Mouse (Mus musculus) neural tube, embryonic 13.5 days (tissue): Measurements from ENCODE around the gene Kcnj2. TPM values are rescaled to one million over a fixed set of nuclear protein-coding genes. Genes with fewer than 3 reads are reported as not detected.
A peak's percentile ranks its signal among the peaks of the same experiment; 100 is the strongest.

ENCODE experiments used
- ATAC-seq: fragments of 200-750 bp; cut with Nextera tagmentation; 2 replicates; pipeline ENCODE4 v1.8.0; 2017; ENCODE audit warnings: low read depth, mild to moderate bottlenecking, moderate TSS enrichment, moderate library complexity
- H3K27ac ChIP-seq: fragments of 300-500 bp; sonication (generic); replicated peaks from 2 replicates; pipeline ENCODE4 v1.5.1; 2015; ENCODE audit warnings: moderate library complexity, mild to moderate bottlenecking, inconsistent platforms
- H3K27me3 ChIP-seq: fragments of 300-500 bp; sonication (generic); 2 replicates; pipeline ENCODE4 v1.6.1; 2015; ENCODE audit warnings: mild to moderate bottlenecking, inconsistent platforms
- H3K36me3 ChIP-seq: fragments of 300-500 bp; sonication (generic); 2 replicates; pipeline ENCODE4 v1.6.1; 2015; ENCODE audit warnings: mild to moderate bottlenecking, inconsistent platforms
- H3K4me1 ChIP-seq: fragments of 300-500 bp; sonication (generic); replicated peaks from 2 replicates; pipeline ENCODE4 v1.6.1; 2015; ENCODE audit warnings: inconsistent platforms
- H3K4me2 ChIP-seq: fragments of 300-500 bp; sonication (generic); 2 replicates; pipeline ENCODE4 v1.6.1; 2015; ENCODE audit warnings: inconsistent platforms, mild to moderate bottlenecking, moderate library complexity
- H3K4me3 ChIP-seq: fragments of 300-500 bp; sonication (generic); 2 replicates; pipeline ENCODE4 v1.5.1; 2015; ENCODE audit warnings: mild to moderate bottlenecking, inconsistent platforms
- H3K9ac ChIP-seq: fragments of 300-500 bp; sonication (generic); 2 replicates; pipeline ENCODE4 v1.6.1; 2015; ENCODE audit warnings: moderate library complexity, mild to moderate bottlenecking, inconsistent platforms
- H3K9me3 ChIP-seq: fragments of 300-500 bp; sonication (generic); 2 replicates; pipeline ENCODE4 v1.6.1; 2016; ENCODE audit warnings: inconsistent platforms
- WGBS: fragments of 180-500 bp; shearing (Covaris S2); methylation state at CpG from one replicate; pipeline ENCODE4 v1.1.7; 2015; 5-methylcytosine and 5-hydroxymethylcytosine counted together
- polyA plus RNA-seq: library from polyadenylated mRNA; unstranded; fragments of >200 nt; fragmentation: Nextera tagmentation; extraction: Ambion mirVana; gene quantifications from 2 replicates; pipeline ENCODE4 v1.2.1, GENCODE M21; 2015

The Kcnj2 gene
- polyA plus RNA-seq = 1.1 and 1.2 TPM in 2 replicates

GRCm38 (mm10) chr11:111065635-111066298, at the start of gene Kcnj2:
Gene Kcnj2, plus strand, starts transcription at chr11:111066164.
- peak within 1 kb of the TSS; percentile 69 for H3K4me3 ChIP-seq
- H3K27me3 ChIP-seq = peaks cover 13% of the 10 kb centered on the region
- WGBS = 0% methylated on average over 27 of the region's 28 CpGs
- no peaks in the 10 kb centered on the region for H3K9me3 ChIP-seq
- H3K27ac ChIP-seq = peak within 1 kb of the TSS; percentile 73
- H3K36me3 ChIP-seq = no peaks in the 10 kb centered on the region
- H3K9ac ChIP-seq = peak within 1 kb of the TSS; percentile 72
- peaks cover 34% of the 10 kb centered on the region for H3K4me1 ChIP-seq
- ATAC-seq = peak; percentile 98
- peak within 1 kb of the TSS; percentile 97 for H3K4me2 ChIP-seq

- Histone ChIP-seq H3K4me3 (no peak overlapping the region), H3K4me1 (no peaks in the 10 kb centered on the region), H3K27me3 (no peaks in the 10 kb centered on the region), H3K9ac (no peak overlapping the region), H3K9me3 (no peaks in the 10 kb centered on the region), H3K27ac (no peak overlapping the region), H3K4me2 (no peak overlapping the region), H3K36me3 (no peaks in the 10 kb centered on the region)
- no peak for ATAC-seq
- 96% methylated on average over 3 of the region's 3 CpGs for WGBS
Observed at GRCm38 (mm10) chr11:111016206-111016605, 49.8 kb upstream of the Kcnj2 start.

GRCm38 (mm10) chr11:111020211-111020610, 45.8 kb upstream of the Kcnj2 start:
- H3K9ac ChIP-seq = no peak overlapping the region
- H3K4me2 ChIP-seq = no peak overlapping the region
- 36% methylated on average over 2 of the region's 2 CpGs for WGBS
- H3K4me3 ChIP-seq = no peak overlapping the region
- no peak overlapping the region for H3K27ac ChIP-seq
- H3K4me1 ChIP-seq = peaks cover 9% of the 10 kb centered on the region; the same call in 1 of the 2 replicates
- H3K27me3 ChIP-seq = no peaks in the 10 kb centered on the region
- no peak for ATAC-seq
- H3K9me3 ChIP-seq = no peaks in the 10 kb centered on the region
- no peaks in the 10 kb centered on the region for H3K36me3 ChIP-seq

GRCm38 (mm10) chr11:111022681-111023281, 43.2 kb upstream of the Kcnj2 start:
- Histone ChIP-seq H3K4me3 (no peak overlapping the region), H3K27ac (no peak overlapping the region), H3K27me3 (no peaks in the 10 kb centered on the region), H3K9me3 (no peaks in the 10 kb centered on the region), H3K4me2 (no peak overlapping the region), H3K9ac (no peak overlapping the region), H3K36me3 (no peaks in the 10 kb centered on the region), H3K4me1 (peaks cover 9% of the 10 kb centered on the region; the same call in 1 of the 2 replicates)
- WGBS = 44% methylated on average over 8 of the region's 8 CpGs
- ATAC-seq = 0 out of 2 replicates have a peak, but pooled peaks have one; percentile 50

- no peaks in the 10 kb centered on the region for H3K4me1 ChIP-seq
- no peak overlapping the region for H3K4me3 ChIP-seq
- WGBS = 48% methylated on average over 5 of the region's 5 CpGs
- H3K27ac ChIP-seq = no peak overlapping the region
- no peak overlapping the region for H3K4me2 ChIP-seq
- no peak overlapping the region for H3K9ac ChIP-seq
- ATAC-seq = no peak
- no peaks in the 10 kb centered on the region for H3K9me3 ChIP-seq
- H3K36me3 ChIP-seq = no peaks in the 10 kb centered on the region
- no peaks in the 10 kb centered on the region for H3K27me3 ChIP-seq
Observed at GRCm38 (mm10) chr11:111042175-111042574, 23.8 kb upstream of the Kcnj2 start.

GRCm38 (mm10) chr11:111043298-111043697, 22.7 kb upstream of the Kcnj2 start:
- H3K9me3 ChIP-seq = no peaks in the 10 kb centered on the region
- H3K4me1 ChIP-seq = no peaks in the 10 kb centered on the region
- H3K4me2 ChIP-seq = no peak overlapping the region
- no peak for ATAC-seq
- no peak overlapping the region for H3K27ac ChIP-seq
- H3K9ac ChIP-seq = no peak overlapping the region
- H3K4me3 ChIP-seq = no peak overlapping the region
- no peaks in the 10 kb centered on the region for H3K36me3 ChIP-seq
- WGBS = 78% methylated on average over 4 of the region's 4 CpGs
- no peaks in the 10 kb centered on the region for H3K27me3 ChIP-seq

GRCm38 (mm10) chr11:111054252-111054651, 11.7 kb upstream of the Kcnj2 start:
- Histone ChIP-seq H3K4me1 (0 out of 2 replicates have a peak, but pooled peaks cover 6% of the 10 kb centered on the region), H3K4me2 (no peak overlapping the region), H3K9ac (no peak overlapping the region), H3K4me3 (no peak overlapping the region), H3K9me3 (0 out of 2 replicates have a peak, but pooled peaks cover 3% of the 10 kb centered on the region), H3K27me3 (no peaks in the 10 kb centered on the region), H3K36me3 (no peaks in the 10 kb centered on the region), H3K27ac (no peak overlapping the region)
- WGBS = 82% methylated on average over 3 of the region's 3 CpGs
- ATAC-seq = no peak

- H3K4me3 ChIP-seq = no peak overlapping the region
- H3K9ac ChIP-seq = no peak overlapping the region
- no peak for ATAC-seq
- H3K27ac ChIP-seq = no peak overlapping the region
- H3K9me3 ChIP-seq = 0 out of 2 replicates have a peak, but pooled peaks cover 3% of the 10 kb centered on the region
- 90% methylated on average over 8 of the region's 8 CpGs for WGBS
- H3K4me1 ChIP-seq = 0 out of 2 replicates have a peak, but pooled peaks cover 6% of the 10 kb centered on the region
- no peaks in the 10 kb centered on the region for H3K36me3 ChIP-seq
- no peaks in the 10 kb centered on the region for H3K27me3 ChIP-seq
- no peak overlapping the region for H3K4me2 ChIP-seq
Observed at GRCm38 (mm10) chr11:111054854-111055822, 10.8 kb upstream of the Kcnj2 start.

GRCm38 (mm10) chr11:111056030-111056429, 9.9 kb upstream of the Kcnj2 start:
- WGBS = 59% methylated on average over 13 of the region's 13 CpGs
- no peaks in the 10 kb centered on the region for H3K27me3 ChIP-seq
- ATAC-seq = no peak

GRCm38 (mm10) chr11:111057435-111057834, 8.5 kb upstream of the Kcnj2 start:
- no peak for ATAC-seq
- Histone ChIP-seq H3K4me1 (0 out of 2 replicates have a peak, but pooled peaks cover 11% of the 10 kb centered on the region), H3K36me3 (no peaks in the 10 kb centered on the region), H3K9me3 (0 out of 2 replicates have a peak, but pooled peaks cover 3% of the 10 kb centered on the region), H3K4me2 (no peak overlapping the region), H3K9ac (no peak overlapping the region), H3K4me3 (no peak overlapping the region), H3K27me3 (no peaks in the 10 kb centered on the region), H3K27ac (no peak overlapping the region)
- 93% methylated on average over 4 of the region's 4 CpGs for WGBS

More at GRCm38 (mm10) chr11:111056030-111056429, 9.9 kb upstream of the Kcnj2 start:
- Histone ChIP-seq H3K4me3 (no peak overlapping the region), H3K4me1 (0 out of 2 replicates have a peak, but pooled peaks cover 11% of the 10 kb centered on the region), H3K9me3 (0 out of 2 replicates have a peak, but pooled peaks cover 3% of the 10 kb centered on the region), H3K9ac (no peak overlapping the region), H3K36me3 (no peaks in the 10 kb centered on the region), H3K4me2 (no peak overlapping the region), H3K27ac (no peak overlapping the region)

- Histone ChIP-seq H3K27ac (no peak overlapping the region), H3K4me3 (no peak overlapping the region), H3K27me3 (no peaks in the 10 kb centered on the region), H3K4me1 (peaks cover 15% of the 10 kb centered on the region; the same call in 1 of the 2 replicates), H3K4me2 (no peak overlapping the region), H3K9me3 (no peaks in the 10 kb centered on the region), H3K36me3 (no peaks in the 10 kb centered on the region), H3K9ac (no peak overlapping the region)
- ATAC-seq = no peak
Observed at GRCm38 (mm10) chr11:111059440-111059839, 6.5 kb upstream of the Kcnj2 start.
